Mouse (Mus musculus) erythroblast, embryonic 14.5 days (primary cell): ENCODE results near the gene Susd6.

Experiments
- GATA1 ChIP-seq: IDR thresholded peaks from 2 replicates; pipeline ENCODE4 v1.6.1; 2012; ENCODE audit warnings: low read length, inconsistent platforms, mixed read lengths
- TAL1 ChIP-seq: IDR thresholded peaks from 3 replicates; pipeline ENCODE4 v1.6.1; 2012; ENCODE audit warnings: low read length, inconsistent platforms, mixed read lengths

GRCm38 (mm10) chr12:80827464-80828015, 37.2 kb downstream of the Susd6 start:
- TF ChIP-seq GATA1 (no peak), TAL1 (no peak)
